Mouse (Mus musculus) MEL (cell line): ENCODE measurements around the gene Kctd11.

Experiments used
- BHLHE40 ChIP-seq: IDR thresholded peaks from 2 replicates; pipeline ENCODE4 v1.6.1; 2012; ENCODE audit warnings: low read depth, mild to moderate bottlenecking, inconsistent platforms, low read length, improper control_type of control experiment, borderline replicate concordance
- CTCF ChIP-seq, 3 experiments: IDR thresholded peaks in 2 of 3; conservative IDR thresholded peaks in 1 of 3; 2 replicates each; pipeline ENCODE4 v1.5.1; 2011 to 2012; ENCODE audit warnings: low read length in 3 of 3, low read depth in 2 of 3, mild to moderate bottlenecking in 2 of 3, improper control_type of control experiment in 1 of 3, inconsistent platforms in 1 of 3, mixed read lengths in 1 of 3, moderate library complexity in 1 of 3; ENCODE audit not compliant: control insufficient read depth in 1 of 3, insufficient read depth in 1 of 3, poor library complexity in 1 of 3, severe bottlenecking in 1 of 3
- ELF1 ChIP-seq: IDR thresholded peaks from 2 replicates; pipeline ENCODE4 v1.6.1; 2014; ENCODE audit warnings: low read depth, mild to moderate bottlenecking, inconsistent platforms, low read length, improper control_type of control experiment, moderate library complexity
- EP300 ChIP-seq, 2 experiments: IDR thresholded peaks; 2 replicates each; pipeline ENCODE4 v1.6.1; 2011; ENCODE audit warnings: improper control_type of control experiment in 2 of 2, low read length in 2 of 2, low read depth in 1 of 2, mild to moderate bottlenecking in 1 of 2
- GABPA ChIP-seq: IDR thresholded peaks from 2 replicates; pipeline ENCODE4 v1.6.1; 2012; ENCODE audit warnings: low read depth, mild to moderate bottlenecking, inconsistent platforms, low read length, improper control_type of control experiment, moderate library complexity
- HCFC1 ChIP-seq: IDR thresholded peaks from 2 replicates; pipeline ENCODE4 v1.6.1; 2012; ENCODE audit warnings: low read depth, mild to moderate bottlenecking, inconsistent platforms, low read length, improper control_type of control experiment, moderate library complexity
- MAZ ChIP-seq: IDR thresholded peaks from 2 replicates; pipeline ENCODE4 v1.6.1; 2012; ENCODE audit warnings: low read depth, mild to moderate bottlenecking, inconsistent platforms, low read length, improper control_type of control experiment
- NELFE ChIP-seq: IDR thresholded peaks from 2 replicates; pipeline ENCODE4 v1.6.1; 2011; ENCODE audit warnings: low read depth, low read length, improper control_type of control experiment
- POLR2A ChIP-seq, 2 experiments: IDR thresholded peaks; 2 replicates each; pipeline ENCODE4 v1.6.1; 2011 to 2012; ENCODE audit warnings: low read length in 2 of 2, mild to moderate bottlenecking in 2 of 2, control low read depth in 1 of 2, improper control_type of control experiment in 1 of 2, low read depth in 1 of 2, moderate library complexity in 1 of 2; ENCODE audit not compliant: control insufficient read depth in 1 of 2, insufficient read depth in 1 of 2, poor library complexity in 1 of 2
- POLR2AphosphoS5 ChIP-seq: IDR thresholded peaks from 2 replicates; pipeline ENCODE4 v1.6.1; 2012; ENCODE audit warnings: low read depth, borderline replicate concordance, mild to moderate bottlenecking, inconsistent platforms, low read length, moderate library complexity, mixed read lengths

- TF ChIP-seq POLR2A (IDR thresholded peaks at IDR 0.05; ENCODE audit: control insufficient read depth in 1 of 2, insufficient read depth in 1 of 2, low read depth in 1 of 2, low read length in 2 of 2, poor library complexity in 1 of 2) = no peak
- TF ChIP-seq CTCF (IDR thresholded peaks at IDR 0.05 in 2 of 3, conservative IDR thresholded peaks at IDR 0.05 in 1 of 3; ENCODE audit: control insufficient read depth in 1 of 3, insufficient read depth in 1 of 3, low read depth in 2 of 3, low read length in 3 of 3, poor library complexity in 1 of 3, severe bottlenecking in 1 of 3) = no peak
- TF ChIP-seq MAZ = no peak
- TF ChIP-seq GABPA = no peak
- no peak for TF ChIP-seq POLR2AphosphoS5
- TF ChIP-seq BHLHE40 = no peak
- no peak for TF ChIP-seq HCFC1
- TF ChIP-seq EP300 (IDR thresholded peaks at IDR 0.05; ENCODE audit: low read depth in 1 of 2, low read length in 2 of 2) = no peak
- no peak for TF ChIP-seq ELF1
- TF ChIP-seq NELFE = no peak
Measured at GRCm38 (mm10) chr11:69850754-69851153, 30.5 kb downstream of the Kctd11 start.
